Mouse (Mus musculus) erythroblast, embryonic 14.5 days (primary cell): ENCODE results near the gene Samd3.

Experiments used
- GATA1 ChIP-seq: IDR thresholded peaks from 2 replicates; pipeline ENCODE4 v1.6.1; 2012; ENCODE audit warnings: low read length, inconsistent platforms, mixed read lengths
- TAL1 ChIP-seq: IDR thresholded peaks from 3 replicates; pipeline ENCODE4 v1.6.1; 2012; ENCODE audit warnings: low read length, inconsistent platforms, mixed read lengths

- TF ChIP-seq GATA1 (no peak), TAL1 (no peak)
Measured at GRCm38 (mm10) chr10:26232071-26232653, 2.7 kb downstream of the Samd3 start.
